Mouse (Mus musculus): ENCODE data around the gene Psma1.

GRCm38 (mm10) chr7:114281671-114282070 lies 5.8 kb upstream of the Psma1 start:
- TF ChIP-seq POLR2A (IDR thresholded peaks at IDR 0.05; ENCODE audit: low read depth, low read length): no peak
- peak; percentile 35; the same call in 1 of the 2 replicates for TF ChIP-seq CTCF (conservative IDR thresholded peaks at IDR 0.05; ENCODE audit: insufficient read depth, insufficient read length, low read depth, low read length)
